Mouse (Mus musculus): ENCODE results near the gene Slc7a6os. TPM values are rescaled to one million over a fixed set of nuclear protein-coding genes. Genes with fewer than 3 reads are reported as not detected.

The Slc7a6os gene
- polyA plus RNA-seq, 2 experiments: 8.9 to 13.3 TPM

DNA sequence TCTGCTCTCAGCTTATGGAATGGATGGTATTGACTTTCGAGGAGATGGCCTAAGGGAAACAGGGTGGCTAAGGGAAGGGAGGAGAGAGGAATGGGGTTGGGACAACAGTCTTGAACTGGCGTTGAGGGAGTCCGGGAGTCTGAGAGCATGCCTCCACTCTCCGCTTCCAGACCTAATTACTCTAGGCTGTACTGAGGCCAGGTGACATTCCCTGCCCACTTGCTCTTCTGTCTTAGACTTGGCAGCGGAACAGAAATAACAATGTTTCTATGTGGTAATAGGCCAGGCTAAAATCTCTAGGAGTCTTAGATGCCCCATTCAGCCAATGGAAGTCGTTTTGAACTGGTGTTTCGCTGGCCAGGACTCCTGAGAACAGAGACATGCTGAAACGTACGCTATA is 59.7 kb downstream of the Slc7a6os start:
- no peaks in the 10 kb centered on the region for H3K27me3 ChIP-seq (ENCODE audit: control insufficient read depth, insufficient read depth, low read length)
- H3K4me1 ChIP-seq (replicated peaks; ENCODE audit: control insufficient read depth in 2 of 2, insufficient read depth in 2 of 2, low read length in 1 of 2): peaks cover 6 to 17% of the 10 kb centered on the region in 2 experiments; a peak in 3 of 4 replicates
- TF ChIP-seq CTCF (IDR thresholded peaks at IDR 0.05; ENCODE audit: low read depth) (no peak), EP300 (IDR thresholded peaks at IDR 0.05; ENCODE audit: low read depth) (no peak)
- ATAC-seq (ENCODE audit: insufficient read depth) (no peak), DNase-seq (ENCODE audit: low read depth in 3 of 3, low spot score in 3 of 3) (no peak)
- no peaks in the 10 kb centered on the region for H3K9me3 ChIP-seq (ENCODE audit: control insufficient read depth, low read length)
- H3K4me3 ChIP-seq (ENCODE audit: insufficient read depth in 1 of 2, low read depth in 2 of 2, low read length in 2 of 2): peak overlapping the region; percentile 71 to 82
- 67% methylated on average over 9 of the region's 9 CpGs for WGBS (ENCODE audit: insufficient replicate concordance)
- H3K9ac ChIP-seq (replicated peaks): peak overlapping the region; percentile 65; the same call in 1 of the 2 replicates
- no peak overlapping the region for H3K27ac ChIP-seq
- H3K4me2 ChIP-seq (ENCODE audit: low read depth): peak overlapping the region; percentile 70
- no peaks in the 10 kb centered on the region for H3K36me3 ChIP-seq (replicated peaks; ENCODE audit: control insufficient read depth, insufficient read depth, low read depth)

Other genes starting within 250 kb of the Slc7a6os start
- 8.3 and 11.1 TPM in 2 replicates for gene Slc12a4, start 244.8 kb downstream of the Slc7a6os start, polyA plus RNA-seq (2012; rRNA removed)
- 6.9 and 8.9 TPM in 2 replicates for gene Slc12a4, start 244.8 kb downstream of the Slc7a6os start, polyA plus RNA-seq (2014; fragmentation: Nextera tagmentation; extraction: Ambion mirVana)
- not detected in 2 replicates for gene Dpep3, start 231.5 kb downstream of the Slc7a6os start, polyA plus RNA-seq (2012; rRNA removed)
- gene Dpep3, start 231.5 kb downstream of the Slc7a6os start, polyA plus RNA-seq (2014; fragmentation: Nextera tagmentation; extraction: Ambion mirVana): not detected in 2 replicates
- gene Dus2, start 219.6 kb downstream of the Slc7a6os start, polyA plus RNA-seq (2012; rRNA removed): 6.8 and 8.7 TPM in 2 replicates
- gene Dus2, start 219.6 kb downstream of the Slc7a6os start, polyA plus RNA-seq (2014; fragmentation: Nextera tagmentation; extraction: Ambion mirVana): 9.8 and 10.5 TPM in 2 replicates
- not detected in 2 replicates for gene Dpep2nb, start 205.0 kb downstream of the Slc7a6os start, polyA plus RNA-seq (2012; rRNA removed)
- not detected in 2 replicates for gene Dpep2nb, start 205.0 kb downstream of the Slc7a6os start, polyA plus RNA-seq (2014; fragmentation: Nextera tagmentation; extraction: Ambion mirVana)
- 6.6 and 6.8 TPM in 2 replicates for gene Ddx28, start 199.1 kb downstream of the Slc7a6os start, polyA plus RNA-seq (2012; rRNA removed)
- 9.1 and 9.4 TPM in 2 replicates for gene Ddx28, start 199.1 kb downstream of the Slc7a6os start, polyA plus RNA-seq (2014; fragmentation: Nextera tagmentation; extraction: Ambion mirVana)
- 10.2 TPM in 2 replicates for gene Nfatc3, start 152.1 kb downstream of the Slc7a6os start, polyA plus RNA-seq (2012; rRNA removed)
- gene Nfatc3, start 152.1 kb downstream of the Slc7a6os start, polyA plus RNA-seq (2014; fragmentation: Nextera tagmentation; extraction: Ambion mirVana): 2.6 and 2.7 TPM in 2 replicates
- 6.7 and 7.7 TPM in 2 replicates for gene Esrp2, start 74.0 kb downstream of the Slc7a6os start, polyA plus RNA-seq (2012; rRNA removed)
- gene Esrp2, start 74.0 kb downstream of the Slc7a6os start, polyA plus RNA-seq (2014; fragmentation: Nextera tagmentation; extraction: Ambion mirVana): 6.6 and 7.0 TPM in 2 replicates
- gene Pla2g15, start 60.5 kb downstream of the Slc7a6os start, polyA plus RNA-seq (2012; rRNA removed): 2.8 and 2.9 TPM in 2 replicates
- gene Pla2g15, start 60.5 kb downstream of the Slc7a6os start, polyA plus RNA-seq (2014; fragmentation: Nextera tagmentation; extraction: Ambion mirVana): 2.5 TPM in 2 replicates
- gene Slc7a6, start 42.1 kb downstream of the Slc7a6os start, polyA plus RNA-seq (2012; rRNA removed): 3.8 TPM in 2 replicates
- gene Slc7a6, start 42.1 kb downstream of the Slc7a6os start, polyA plus RNA-seq (2014; fragmentation: Nextera tagmentation; extraction: Ambion mirVana): 8.2 and 10.2 TPM in 2 replicates
- gene Prmt7, start within 50 bp of the Slc7a6os start, polyA plus RNA-seq (2012; rRNA removed): 10.2 and 11.1 TPM in 2 replicates
- gene Prmt7, start within 50 bp of the Slc7a6os start, polyA plus RNA-seq (2014; fragmentation: Nextera tagmentation; extraction: Ambion mirVana): 19.1 and 21.2 TPM in 2 replicates
- 0.22 and 0.34 TPM in 2 replicates for gene Smpd3, start 127.1 kb upstream of the Slc7a6os start, polyA plus RNA-seq (2012; rRNA removed)
- gene Smpd3, start 127.1 kb upstream of the Slc7a6os start, polyA plus RNA-seq (2014; fragmentation: Nextera tagmentation; extraction: Ambion mirVana): 0.34 and 0.38 TPM in 2 replicates
- 1.2 and 1.9 TPM in 2 replicates for gene Zfp90, start 204.4 kb upstream of the Slc7a6os start, polyA plus RNA-seq (2012; rRNA removed)
- 1.9 and 2.4 TPM in 2 replicates for gene Zfp90, start 204.4 kb upstream of the Slc7a6os start, polyA plus RNA-seq (2014; fragmentation: Nextera tagmentation; extraction: Ambion mirVana)